ENCODE assay signal across 23 mouse cellular contexts in genomic region chr13:21377773-21378172, GRCm38 (mm10). TPM values are rescaled to one million over a fixed set of nuclear protein-coding genes. Genes with fewer than 3 reads are reported as not detected.
DNase-seq lines count a peak whose midpoint lies in the region; ATAC-seq and TF ChIP-seq lines count a peak whose summit lies in the region.
"Had no signal": no experiment of that assay in that cellular context is flagged by ENCODE, and none has a peak within 500 bp of the region (broad histone marks: within the 10 kb centered on the region; RNA-seq: fewer than 3 reads in every experiment).

No protein-coding gene starts in this region.

- H3K36me3 ChIP-seq in MEL (ENCODE audit: control insufficient read depth in 1 of 2, insufficient read depth in 2 of 2, low read length in 2 of 2): no peaks in the 10 kb centered on the region
- H3K36me3 ChIP-seq: embryonic facial prominence, embryonic 10.5 days; embryonic facial prominence, embryonic 12.5 days; forebrain, embryonic 15.5 days had no signal

- no peaks in the 10 kb centered on the region for H3K27me3 ChIP-seq in MEL (ENCODE audit: control insufficient read depth in 1 of 2, insufficient read depth in 2 of 2, low read length in 2 of 2)
- H3K27me3 ChIP-seq: embryonic facial prominence, embryonic 12.5 days; forebrain, embryonic 13.5 days; forebrain, embryonic 15.5 days had no signal

- no peak overlapping the region for H3K27ac ChIP-seq in MEL (ENCODE audit: control insufficient read depth, low read depth, low read length)
- H3K27ac ChIP-seq: embryonic facial prominence, embryonic 10.5 days; embryonic facial prominence, embryonic 12.5 days; forebrain, embryonic 13.5 days; forebrain, embryonic 15.5 days had no signal

- no peaks in the 10 kb centered on the region for H3K9me3 ChIP-seq in MEL (replicated peaks; ENCODE audit: insufficient read depth, low read length)
- H3K9me3 ChIP-seq: embryonic facial prominence, embryonic 10.5 days; embryonic facial prominence, embryonic 12.5 days; forebrain, embryonic 13.5 days; forebrain, embryonic 15.5 days had no signal

- H3K79me2 ChIP-seq in MEL (ENCODE audit: control insufficient read depth, insufficient read depth, low read length, poor library complexity): no peaks in the 10 kb centered on the region

- 0 out of 2 replicates have a peak, but pooled peaks have one; percentile 53 for ATAC-seq in monocyte, adult 5-6 weeks (replicated peaks; ENCODE audit: insufficient number of reproducible peaks, low FRiP score, low TSS enrichment, poor library complexity, severe bottlenecking)
- ATAC-seq: forebrain, embryonic 13.5 days; forebrain, embryonic 15.5 days; forebrain, postnatal 0 days had no signal

- intact Hi-C loops in left cerebral cortex, postnatal 14 days (cut with DNase I): no loop called here

- no peaks in the 10 kb centered on the region for H3K4me1 ChIP-seq in MEL (ENCODE audit: control insufficient read depth in 1 of 2, insufficient read depth in 2 of 2, low read length in 2 of 2)
- H3K4me1 ChIP-seq: embryonic facial prominence, embryonic 10.5 days; embryonic facial prominence, embryonic 12.5 days; forebrain, embryonic 13.5 days; forebrain, embryonic 15.5 days had no signal

- no peak overlapping the region for H3K9ac ChIP-seq in MEL (ENCODE audit: control insufficient read depth, low read depth, low read length, poor library complexity, severe bottlenecking)
- H3K9ac ChIP-seq: embryonic facial prominence, embryonic 12.5 days; forebrain, embryonic 13.5 days; forebrain, embryonic 15.5 days; forebrain, postnatal 0 days had no signal

- H3K4me3 ChIP-seq in MEL (ENCODE audit: control insufficient read depth in 1 of 2, insufficient read depth in 1 of 2, low read depth in 2 of 2, low read length in 2 of 2): no peak overlapping the region
- H3K4me3 ChIP-seq: embryonic facial prominence, embryonic 10.5 days; embryonic facial prominence, embryonic 12.5 days; forebrain, embryonic 13.5 days; forebrain, embryonic 15.5 days had no signal

- no peak for TF ChIP-seq POLR2A in MEL (IDR thresholded peaks at IDR 0.05; ENCODE audit: control insufficient read depth in 1 of 2, insufficient read depth in 1 of 2, low read depth in 1 of 2, low read length in 2 of 2, poor library complexity in 1 of 2)

- TF ChIP-seq RAD21 in MEL (IDR thresholded peaks at IDR 0.05; ENCODE audit: low read depth, low read length): no peak

- DNase-seq in MEL (ENCODE audit: low read depth, low spot score): peak; percentile 63
- peak; percentile 43 for DNase-seq in MEL-GATA-1-ER (ENCODE audit: extremely low read depth, low read depth)
- no peak for DNase-seq in adrenal gland, postnatal 36 days
- no peak for DNase-seq in left cerebral cortex, postnatal 14 days (ENCODE audit: low spot score in 2 of 2)
- DNase-seq: adrenal gland, adult 2 months; adrenal gland, postnatal 10 days; adrenal gland, postnatal 25 days; cerebellum, adult 11-12 months; cerebellum, adult 2 months; cerebellum, adult 9-10 months; cerebellum, postnatal 10 days; cerebellum, postnatal 25 days; forebrain, postnatal 0 days had no signal

- TF ChIP-seq EP300 in MEL (IDR thresholded peaks at IDR 0.05; ENCODE audit: low read depth in 1 of 2, low read length in 2 of 2): no peak

- no peak for TF ChIP-seq CTCF in MEL (IDR thresholded peaks at IDR 0.05 in 2 of 3, conservative IDR thresholded peaks at IDR 0.05 in 1 of 3; ENCODE audit: control insufficient read depth in 1 of 3, insufficient read depth in 1 of 3, low read depth in 2 of 3, low read length in 3 of 3, poor library complexity in 1 of 3, severe bottlenecking in 1 of 3)

TF ChIP-seq in MEL, 35 proteins besides CTCF, POLR2A, EP300 and RAD21:
- no peak for TF ChIP-seq POLR2AphosphoS5 (IDR thresholded peaks at IDR 0.05; ENCODE audit: borderline replicate concordance, low read depth, low read length)
- TF ChIP-seq MYB (IDR thresholded peaks at IDR 0.05; ENCODE audit: low read depth, low read length): no peak
- TF ChIP-seq MXI1 (IDR thresholded peaks at IDR 0.05; ENCODE audit: low read depth, low read length): no peak
- TF ChIP-seq CHD1 (IDR thresholded peaks at IDR 0.05; ENCODE audit: low read depth, low read length): no peak
- no peak for TF ChIP-seq GATA1 (IDR thresholded peaks at IDR 0.05; ENCODE audit: low read depth, low read length)
- no peak for TF ChIP-seq SIN3A (IDR thresholded peaks at IDR 0.05; ENCODE audit: low read length)
- no peak for TF ChIP-seq ZKSCAN1 (IDR thresholded peaks at IDR 0.05; ENCODE audit: low read depth, low read length)
- no peak for TF ChIP-seq TAL1 (IDR thresholded peaks at IDR 0.05; ENCODE audit: low read length)
- no peak for TF ChIP-seq USF1 (IDR thresholded peaks at IDR 0.05; ENCODE audit: low read depth, low read length)
- TF ChIP-seq RCOR1 (IDR thresholded peaks at IDR 0.05; ENCODE audit: low read depth, low read length): no peak
- TF ChIP-seq MAX (IDR thresholded peaks at IDR 0.05; ENCODE audit: low read length): no peak
- TF ChIP-seq CHD2 (IDR thresholded peaks at IDR 0.05; ENCODE audit: low read length): no peak
- TF ChIP-seq MEF2A (IDR thresholded peaks at IDR 0.05; ENCODE audit: extremely low read depth, insufficient replicate concordance, low read depth, low read length, poor library complexity, severe bottlenecking): no peak
- no peak for TF ChIP-seq POLR2AphosphoS2 (IDR thresholded peaks at IDR 0.05; ENCODE audit: low read length)
- TF ChIP-seq ETS1 (IDR thresholded peaks at IDR 0.05; ENCODE audit: low read depth, low read length): no peak
- TF ChIP-seq JUND (IDR thresholded peaks at IDR 0.05; ENCODE audit: low read depth, low read length): no peak

RNA-seq across cellular contexts. Expression of gene Zscan12, which starts 15.2 kb away (rescaled TPM):
- total RNA-seq in MEL (2012; rRNA removed): 9.7 and 11.1 TPM in 2 replicates
- 1 to 10 TPM in 1 of 2 experiments, not detected in 1; 6.8 TPM for polyA plus RNA-seq in MEL (2012; ENCODE audit: insufficient read depth in 1 of 2, insufficient read length in 2 of 2, low read depth in 1 of 2, low replicate concordance in 2 of 2, missing spikeins in 1 of 2)
- total RNA-seq in monocyte, adult 5-6 weeks (2017): 4.3 to 8.4 TPM (median 7.9 TPM) in 3 replicates
- total RNA-seq in adrenal gland, postnatal 36 days (2021): 10 to 100 TPM in 1 of 2 experiments, 1 to 10 TPM in 1; 8.5 to 10.6 TPM
- total RNA-seq in left cerebral cortex, postnatal 14 days (2021): 1 to 10 TPM; 6.9 to 7.7 TPM

RNA-seq across cellular contexts. Expression of gene Zkscan3, which starts 24.8 kb away (rescaled TPM):
- 16.9 and 17.8 TPM in 2 replicates for total RNA-seq in MEL (2012; rRNA removed)
- 10 to 100 TPM in 1 of 2 experiments, not detected in 1; 17.1 TPM for polyA plus RNA-seq in MEL (2012; ENCODE audit: insufficient read depth in 1 of 2, insufficient read length in 2 of 2, low read depth in 1 of 2, low replicate concordance in 2 of 2, missing spikeins in 1 of 2)
- total RNA-seq in monocyte, adult 5-6 weeks (2017): 32.1 to 66.2 TPM (median 42.5 TPM) in 3 replicates
- total RNA-seq in adrenal gland, postnatal 36 days (2021): 10 to 100 TPM; 55.6 to 64.5 TPM
- 10 to 100 TPM; 38.3 to 40.1 TPM for total RNA-seq in left cerebral cortex, postnatal 14 days (2021)

RNA-seq across cellular contexts. Expression of gene Olfr1367, which starts 31.1 kb away (rescaled TPM):
- total RNA-seq in MEL (2012; rRNA removed): not detected in 2 replicates
- polyA plus RNA-seq in MEL (2012; ENCODE audit: insufficient read depth in 1 of 2, insufficient read length in 2 of 2, low read depth in 1 of 2, low replicate concordance in 2 of 2, missing spikeins in 1 of 2): not detected
- not detected in 3 replicates for total RNA-seq in monocyte, adult 5-6 weeks (2017)
- total RNA-seq in adrenal gland, postnatal 36 days (2021): not detected
- total RNA-seq in left cerebral cortex, postnatal 14 days (2021): not detected
- total RNA-seq: adrenal gland, adult 2 months; adrenal gland, postnatal 10 days; adrenal gland, postnatal 25 days; ES-E14; forebrain, postnatal 0 days had no signal
- polyA plus RNA-seq: adrenal gland, adult 2 months; C2C12; cerebellum, adult 2 months; cortical plate, adult 2 months; embryonic facial prominence, embryonic 10.5 days; embryonic facial prominence, embryonic 12.5 days; embryonic facial prominence, embryonic 14.5 days; forebrain, embryonic 11.5 days; forebrain, embryonic 13.5 days; forebrain, embryonic 15.5 days; forebrain, postnatal 0 days had no signal

Comparison
In these comparisons a context has a peak if more than half of its experiments do, and no peak if none do; other contexts are left out.
1. DNase-seq: peak in MEL (single experiment) and MEL-GATA-1-ER (single experiment); none in adrenal gland, postnatal 36 days (0 of 2) and left cerebral cortex, postnatal 14 days (0 of 2).